In the genomic region with DNA sequence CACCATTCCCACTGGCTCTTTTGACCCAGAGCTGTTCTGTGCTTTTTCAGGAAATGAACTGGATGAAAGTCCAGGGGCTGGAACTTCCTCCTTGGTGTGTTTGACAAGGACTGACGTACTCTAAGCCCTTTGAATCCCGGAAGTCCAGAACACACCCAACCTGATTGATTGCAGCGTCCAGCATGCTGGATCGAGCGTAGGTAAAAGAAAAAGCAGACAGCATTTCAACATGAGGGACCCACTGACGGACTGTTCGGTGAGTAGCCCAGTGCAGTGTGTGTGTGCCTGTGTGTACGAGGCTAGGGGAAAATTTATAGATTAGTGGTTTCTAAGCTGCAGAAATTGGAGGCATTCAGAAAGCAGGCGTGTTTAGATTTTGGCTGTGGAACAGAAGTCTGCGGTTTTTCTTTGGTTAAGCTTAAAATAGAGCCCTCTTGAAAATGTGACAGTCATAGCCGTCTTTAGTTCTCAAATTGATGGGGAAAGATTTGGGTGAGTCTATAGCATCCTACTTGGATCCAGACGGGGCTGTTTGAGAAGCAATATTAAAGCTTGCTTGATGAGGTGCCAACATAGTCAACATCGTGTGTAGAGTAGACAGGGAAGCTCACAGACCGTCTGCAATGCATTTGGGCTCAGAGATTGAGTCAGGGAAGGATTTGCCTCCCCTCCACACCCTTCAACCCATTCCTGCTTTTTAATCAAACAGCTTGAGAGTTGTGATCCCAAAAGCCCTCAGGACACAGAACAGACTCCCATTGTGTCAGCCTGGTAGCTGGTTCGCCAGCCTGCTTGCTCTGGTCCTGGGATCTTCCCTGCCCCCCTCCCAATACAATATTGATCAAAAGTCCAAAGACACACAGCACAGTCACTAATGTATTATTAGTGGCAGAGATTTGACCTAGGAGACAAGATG, we compare ENCODE assay signal across 8 mouse cellular contexts. TPM values are rescaled to one million over a fixed set of nuclear protein-coding genes. Genes with fewer than 3 reads are reported as not detected.
A peak's percentile ranks its signal among the peaks of the same experiment; 100 is the strongest.
DNase-seq lines count a peak whose midpoint lies in the region; ATAC-seq and TF ChIP-seq lines count a peak whose summit lies in the region.

A gene (plus strand): TSS at position 140 of the 916 bp plus-strand sequence.

- H3K27me3 ChIP-seq in liver, embryonic 15.5 days = no peaks in the 10 kb centered on the region

- peak; percentile 72 for ATAC-seq in liver, embryonic 15.5 days (ENCODE audit: insufficient read depth)

- no peaks in the 10 kb centered on the region for H3K36me3 ChIP-seq in liver, embryonic 15.5 days (replicated peaks)

- H3K9me3 ChIP-seq in liver, embryonic 15.5 days (replicated peaks) = no peaks in the 10 kb centered on the region

- TF ChIP-seq CTCF in brain, embryonic 14.5 days (IDR thresholded peaks at IDR 0.05; ENCODE audit: borderline replicate concordance, extremely low read depth, insufficient read depth, insufficient read length) = no peak

- peaks cover 11% of the 10 kb centered on the region for H3K4me1 ChIP-seq in liver, embryonic 15.5 days (replicated peaks)

- H3K4me3 ChIP-seq in liver, embryonic 15.5 days (replicated peaks) = peak within 1 kb of the TSS; percentile 44

- peak; percentile 45 for DNase-seq in adrenal gland, adult 2 months
- no peak for DNase-seq in adrenal gland, adult 18-20 months (ENCODE audit: low spot score in 2 of 2)
- DNase-seq in brain, embryonic 14.5 days (ENCODE audit: low read depth) = peak; percentile 54
- peak; percentile 3 for DNase-seq in induced T-regulatory cell, adult 2 months (ENCODE audit: low read depth)
- peak; percentile 45 for DNase-seq in telencephalon, adult 2 months (ENCODE audit: low read depth, low spot score)
- DNase-seq in ovary, postnatal 36 days (ENCODE audit: low spot score) = no peak
- DNase-seq in Muller cell, postnatal 12 days (ENCODE audit: inconsistent ontology term) = no peak

- peak within 1 kb of the TSS; percentile 67 for H3K27ac ChIP-seq in liver, embryonic 15.5 days (replicated peaks)

- peak within 1 kb of the TSS; percentile 50 for H3K4me2 ChIP-seq in liver, embryonic 15.5 days

- H3K9ac ChIP-seq in liver, embryonic 15.5 days = no peak within 1 kb of the TSS; the same call in 1 of the 2 replicates

- 10% methylated on average over 15 of the region's 15 CpGs for WGBS in liver, embryonic 15.5 days (ENCODE audit: insufficient replicate concordance)

- TF ChIP-seq POLR2A in brain, embryonic 14.5 days (IDR thresholded peaks at IDR 0.05; ENCODE audit: borderline replicate concordance, extremely low read depth, insufficient read depth, insufficient read length, poor library complexity, severe bottlenecking) = no peak

RNA-seq across cellular contexts. Expression of the gene that starts here (rescaled TPM):
- 1 to 10 TPM; 8.2 to 8.4 TPM for total RNA-seq in adrenal gland, adult 2 months (2021)
- 0.04 and 0.20 TPM in 2 replicates for polyA plus RNA-seq in adrenal gland, adult 2 months (2012; rRNA removed)
- total RNA-seq in adrenal gland, adult 18-20 months (2021) = 10 to 100 TPM in 1 of 2 experiments, 1 to 10 TPM in 1; 8.4 to 10.2 TPM
- polyA plus RNA-seq in brain, embryonic 14.5 days (2012; rRNA removed) = 0.63 TPM in 2 replicates
- polyA plus RNA-seq in liver, embryonic 15.5 days (2015; fragmentation: Nextera tagmentation; extraction: Ambion mirVana) = 7.3 and 7.4 TPM in 2 replicates

Comparison
In these comparisons a context has a peak if more than half of its experiments do, and no peak if none do; other contexts are left out.
1. DNase-seq: peak in adrenal gland, adult 2 months (single experiment), induced T-regulatory cell, adult 2 months (single experiment) and telencephalon, adult 2 months (single experiment); none in adrenal gland, adult 18-20 months (0 of 2), ovary, postnatal 36 days (single experiment) and Muller cell, postnatal 12 days (single experiment).
2. Peak in DNase-seq in brain, embryonic 14.5 days; RNA of the gene not detected or under 1 TPM.